Mouse (Mus musculus): Measurements from ENCODE around the gene Smok2b. TPM values are rescaled to one million over a fixed set of nuclear protein-coding genes. Genes with fewer than 3 reads are reported as not detected.
"Not testable (repeated sequence)": the region's sequence is repeated elsewhere in the genome, so short reads cannot be mapped to it uniquely, and the experiment has no call there.

Gene Smok2b
- total and polyA plus RNA-seq, 3 experiments: not detected

DNA sequence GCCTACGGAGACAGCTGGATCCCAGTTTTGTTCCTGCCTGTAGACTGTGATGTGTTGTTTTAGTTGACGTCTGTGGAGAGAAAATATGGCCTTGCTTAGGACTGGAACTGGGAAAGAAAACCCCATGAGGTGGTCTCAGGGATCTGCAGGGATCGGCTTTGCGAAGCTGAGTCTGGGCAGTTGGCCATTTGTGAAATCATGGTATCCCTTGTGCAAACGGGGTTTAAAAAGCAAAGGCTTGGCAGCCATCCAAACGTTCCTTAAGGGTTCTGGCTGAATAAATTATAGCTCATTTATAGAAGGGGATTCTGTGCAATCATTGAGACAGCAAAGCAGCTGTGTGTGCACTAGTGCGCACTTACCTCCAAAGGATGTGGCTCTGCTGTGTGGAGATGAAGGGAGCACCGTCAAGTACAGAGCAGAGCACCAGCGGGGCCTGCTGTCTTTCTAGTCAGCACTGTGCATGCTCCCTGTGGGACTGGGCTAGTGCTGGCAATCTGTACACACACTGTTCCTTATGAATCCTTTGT, 30.1 kb upstream of the Smok2b start:
- H3K36me3 ChIP-seq (ENCODE audit: control insufficient read depth, insufficient read depth, low read length); H3K27me3 ChIP-seq (ENCODE audit: control insufficient read depth, insufficient read depth, low read length); H3K9ac ChIP-seq (ENCODE audit: low read depth, low read length); H3K4me1 ChIP-seq (ENCODE audit: control insufficient read depth, insufficient read depth, low read length); intact Hi-C loops (cut with DNase I); H3K79me2 ChIP-seq (replicated peaks; ENCODE audit: control insufficient read depth, insufficient read depth, low read length); DNase-seq; H3K27ac ChIP-seq; H3K4me3 ChIP-seq: not testable (repeated sequence)
- WGBS: 63% methylated on average over 8 of the region's 9 CpGs

DNA sequence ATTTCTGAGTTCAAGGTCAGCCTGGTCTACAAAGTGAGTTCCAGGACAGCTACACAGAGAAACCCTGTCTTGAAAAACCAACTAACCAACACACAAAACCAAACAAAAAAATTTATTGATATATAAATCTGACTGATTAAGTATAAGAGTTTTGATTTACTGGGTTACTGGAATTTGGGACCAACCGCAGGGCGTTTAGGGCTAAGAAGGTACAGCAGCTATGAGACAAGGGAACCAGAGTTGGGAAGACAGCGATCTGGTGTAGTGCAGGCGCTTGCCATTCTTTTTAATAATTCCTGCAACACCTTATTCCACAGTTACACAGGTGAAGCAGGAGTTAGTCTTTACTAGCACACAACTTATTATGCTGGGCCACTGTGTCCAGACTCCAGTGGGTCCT, 28.5 kb upstream of the Smok2b start:
- H3K36me3 ChIP-seq (ENCODE audit: control insufficient read depth, insufficient read depth, low read length); H3K4me1 ChIP-seq (ENCODE audit: control insufficient read depth, insufficient read depth, low read length); H3K79me2 ChIP-seq (replicated peaks; ENCODE audit: control insufficient read depth, insufficient read depth, low read length); H3K9ac ChIP-seq (ENCODE audit: low read depth, low read length); DNase-seq; intact Hi-C loops (cut with DNase I); H3K27ac ChIP-seq; H3K27me3 ChIP-seq (ENCODE audit: control insufficient read depth, insufficient read depth, low read length); H3K4me3 ChIP-seq: not testable (repeated sequence)
- 83% methylated on average over 4 of the region's 4 CpGs for WGBS

DNA sequence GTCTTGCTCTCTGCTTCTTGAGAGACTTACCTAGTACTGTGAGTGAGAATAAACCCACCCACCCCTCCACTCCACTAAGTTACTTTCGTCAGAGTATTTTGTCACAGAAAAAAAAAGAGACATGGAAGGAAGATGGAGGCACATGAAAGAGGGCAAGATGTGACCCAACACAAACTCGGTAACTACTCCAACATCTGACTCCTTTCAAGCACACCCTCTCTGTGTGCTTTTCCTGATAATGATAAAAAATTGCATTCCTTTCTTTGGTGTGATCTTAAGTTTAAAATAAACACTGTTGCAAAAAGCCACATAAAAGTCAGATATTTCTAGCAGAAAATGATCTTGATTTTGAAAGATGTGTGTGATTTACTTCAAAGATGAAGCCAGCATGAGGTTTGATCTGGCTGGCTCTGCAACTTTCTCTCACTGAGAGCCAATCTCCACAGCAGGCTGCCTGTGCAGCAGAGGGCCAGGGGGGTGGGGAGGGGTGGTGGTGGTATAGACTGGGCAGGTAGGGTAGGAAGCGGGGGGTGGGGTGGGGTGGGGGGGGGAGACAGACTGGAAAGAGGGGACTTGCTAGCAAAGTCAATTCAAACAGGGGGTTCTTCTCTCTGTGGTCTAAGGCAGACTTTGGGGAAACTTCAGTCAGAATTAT, 27.5 kb upstream of the Smok2b start:
- H3K27me3 ChIP-seq (ENCODE audit: control insufficient read depth, insufficient read depth, low read length); H3K9ac ChIP-seq (ENCODE audit: low read depth, low read length); H3K79me2 ChIP-seq (replicated peaks; ENCODE audit: control insufficient read depth, insufficient read depth, low read length); H3K4me1 ChIP-seq (ENCODE audit: control insufficient read depth, insufficient read depth, low read length); intact Hi-C loops (cut with DNase I); H3K4me3 ChIP-seq; H3K36me3 ChIP-seq (ENCODE audit: control insufficient read depth, insufficient read depth, low read length); H3K27ac ChIP-seq; DNase-seq: not testable (repeated sequence)
- 62% methylated on average over 2 of the region's 3 CpGs for WGBS

DNA sequence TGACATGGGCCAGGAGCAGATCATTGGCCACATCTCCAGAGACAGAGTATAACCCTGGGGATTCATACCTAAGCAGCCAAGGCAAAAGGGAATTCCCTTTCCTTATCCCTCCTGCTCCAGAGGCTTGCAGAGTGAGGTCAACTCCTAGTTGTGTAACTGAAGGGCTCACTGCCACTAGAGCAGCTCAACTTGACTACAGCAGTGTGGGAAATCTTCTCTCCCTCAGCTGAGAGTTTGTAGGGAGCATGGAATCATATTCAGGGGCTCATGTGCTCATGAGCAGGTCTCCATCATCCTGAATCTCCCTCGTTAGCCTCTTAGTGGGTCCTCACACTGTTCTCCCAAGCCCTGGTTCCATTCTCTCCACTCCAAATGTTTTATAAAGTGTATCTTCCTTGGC, 24.8 kb upstream of the Smok2b start:
- H3K27me3 ChIP-seq (ENCODE audit: control insufficient read depth, insufficient read depth, low read length); DNase-seq; H3K79me2 ChIP-seq (replicated peaks; ENCODE audit: control insufficient read depth, insufficient read depth, low read length); H3K27ac ChIP-seq; H3K4me1 ChIP-seq (ENCODE audit: control insufficient read depth, insufficient read depth, low read length); H3K9ac ChIP-seq (ENCODE audit: low read depth, low read length); H3K4me3 ChIP-seq; H3K36me3 ChIP-seq (ENCODE audit: control insufficient read depth, insufficient read depth, low read length); intact Hi-C loops (cut with DNase I): not testable (repeated sequence)
- 79% methylated on average over 1 of the region's 1 CpGs for WGBS

DNA sequence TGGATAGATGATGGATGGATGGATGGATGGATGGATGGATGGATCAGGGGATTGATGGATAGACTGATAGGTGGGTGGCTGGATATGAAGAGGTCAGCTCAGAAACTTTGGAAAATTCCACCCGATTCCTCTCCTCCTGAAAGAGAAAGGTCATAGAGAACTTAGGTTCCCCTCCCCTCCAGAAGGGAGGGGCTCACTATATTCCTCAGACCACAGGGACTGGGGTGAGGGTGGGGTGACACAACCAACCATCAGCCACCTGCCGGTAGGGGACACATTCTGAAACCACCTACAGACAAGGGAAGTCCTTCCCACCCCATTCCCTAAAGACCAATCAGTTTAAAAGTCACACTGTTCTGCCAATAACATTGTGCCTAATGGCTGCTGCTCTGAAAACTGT, 23.6 kb upstream of the Smok2b start:
- no peak overlapping the region for H3K9ac ChIP-seq (ENCODE audit: low read depth, low read length)
- no peaks in the 10 kb centered on the region for H3K27me3 ChIP-seq (ENCODE audit: control insufficient read depth, insufficient read depth, low read length)
- H3K4me1 ChIP-seq (ENCODE audit: control insufficient read depth, insufficient read depth, low read length): no peaks in the 10 kb centered on the region
- no peak overlapping the region for H3K4me3 ChIP-seq
- H3K36me3 ChIP-seq (ENCODE audit: control insufficient read depth, insufficient read depth, low read length): no peaks in the 10 kb centered on the region
- no peaks in the 10 kb centered on the region for H3K79me2 ChIP-seq (replicated peaks; ENCODE audit: control insufficient read depth, insufficient read depth, low read length)
- DNase-seq: no peak
- 81% methylated on average over 2 of the region's 2 CpGs for WGBS
- intact Hi-C loops (cut with DNase I): no loop called here
- H3K27ac ChIP-seq: no peak overlapping the region
- TF ChIP-seq POLR2A (IDR thresholded peaks at IDR 0.05; ENCODE audit: insufficient read depth, low read depth, low read length): no peak
- TF ChIP-seq CTCF (IDR thresholded peaks at IDR 0.05): no peak
- no peak for TF ChIP-seq EP300 (IDR thresholded peaks at IDR 0.05; ENCODE audit: insufficient read depth, low read depth, low read length)

DNA sequence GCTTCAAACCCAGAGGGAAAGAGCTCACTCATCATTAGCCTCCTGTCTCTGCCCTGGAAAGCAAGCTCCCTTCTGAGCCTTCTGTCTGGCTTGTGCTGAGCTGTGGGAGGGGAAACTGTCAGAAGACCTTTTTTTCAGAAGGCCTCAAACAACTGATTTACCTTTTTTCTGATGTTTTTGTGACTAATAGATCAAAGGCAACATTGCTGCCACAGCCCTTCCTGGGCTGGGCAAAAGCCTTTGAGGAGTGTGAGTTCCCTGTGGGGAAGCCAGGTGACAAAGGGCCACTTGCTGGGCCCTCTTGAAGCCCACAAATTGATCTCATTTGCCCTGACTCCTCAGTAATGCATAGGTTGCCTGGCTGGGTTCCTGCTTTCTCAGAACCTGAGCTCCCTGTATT, 21.6 kb upstream of the Smok2b start:
- H3K9ac ChIP-seq (ENCODE audit: low read depth, low read length); H3K27me3 ChIP-seq (ENCODE audit: control insufficient read depth, insufficient read depth, low read length); intact Hi-C loops (cut with DNase I); H3K4me3 ChIP-seq; H3K36me3 ChIP-seq (ENCODE audit: control insufficient read depth, insufficient read depth, low read length); H3K27ac ChIP-seq; H3K4me1 ChIP-seq (ENCODE audit: control insufficient read depth, insufficient read depth, low read length); H3K79me2 ChIP-seq (replicated peaks; ENCODE audit: control insufficient read depth, insufficient read depth, low read length); DNase-seq: not testable (repeated sequence)

GRCm38 (mm10) chr17:13212136-13212850, 17.8 kb upstream of the Smok2b start:
- Histone ChIP-seq H3K4me1 (ENCODE audit: control insufficient read depth, insufficient read depth, low read length) (no peaks in the 10 kb centered on the region), H3K27me3 (ENCODE audit: control insufficient read depth, insufficient read depth, low read length) (no peaks in the 10 kb centered on the region), H3K4me3 (no peak overlapping the region), H3K36me3 (ENCODE audit: control insufficient read depth, insufficient read depth, low read length) (no peaks in the 10 kb centered on the region), H3K27ac (no peak overlapping the region), H3K79me2 (replicated peaks; ENCODE audit: control insufficient read depth, insufficient read depth, low read length) (no peaks in the 10 kb centered on the region), H3K9ac (ENCODE audit: low read depth, low read length) (no peak overlapping the region)
- TF ChIP-seq CTCF (IDR thresholded peaks at IDR 0.05) (no peak), POLR2A (IDR thresholded peaks at IDR 0.05; ENCODE audit: insufficient read depth, low read depth, low read length) (no peak), EP300 (IDR thresholded peaks at IDR 0.05; ENCODE audit: insufficient read depth, low read depth, low read length) (no peak)
- intact Hi-C loops (cut with DNase I): no loop called here
- 56% methylated on average over 7 of the region's 7 CpGs for WGBS
- peak; percentile 55 to 66 for DNase-seq
